Mouse (Mus musculus) liver, embryonic 11.5 days (tissue): ENCODE results near the gene Dhx37. TPM values are rescaled to one million over a fixed set of nuclear protein-coding genes. Genes with fewer than 3 reads are reported as not detected.

Source experiments
- ATAC-seq: fragments of 200-750 bp; cut with Nextera tagmentation; replicated peaks from 2 replicates; pipeline ENCODE4 v1.8.0; 2017; ENCODE audit warnings: moderate number of reproducible peaks, mild to moderate bottlenecking, moderate TSS enrichment, moderate library complexity; ENCODE audit not compliant: low FRiP score
- DNase-seq: peaks from one replicate; pipeline ENCODE4 v3.0.0-alpha.2; 2017; ENCODE audit warnings: low spot score
- H3K27ac ChIP-seq: fragments of 300-500 bp; sonication (generic); 2 replicates; pipeline ENCODE4 v1.5.1; 2014; ENCODE audit warnings: mild to moderate bottlenecking, low read depth, low read length, control low read depth
- H3K27me3 ChIP-seq: fragments of 300-500 bp; sonication (generic); replicated peaks from 2 replicates; pipeline ENCODE4 v1.6.1; 2014; ENCODE audit warnings: low read length, mixed read lengths; ENCODE audit not compliant: control insufficient read depth, insufficient read depth
- H3K36me3 ChIP-seq: fragments of 300-500 bp; sonication (generic); 2 replicates; pipeline ENCODE4 v1.6.1; 2014; ENCODE audit warnings: mild to moderate bottlenecking, low read length, moderate library complexity, mixed read lengths; ENCODE audit not compliant: control insufficient read depth, insufficient read depth
- H3K4me1 ChIP-seq: fragments of 300-500 bp; sonication (generic); replicated peaks from 2 replicates; pipeline ENCODE4 v1.6.1; 2014; ENCODE audit warnings: low read length, mixed read lengths; ENCODE audit not compliant: control insufficient read depth, insufficient read depth
- H3K4me2 ChIP-seq: fragments of 300-500 bp; sonication (generic); 2 replicates; pipeline ENCODE4 v1.6.1; 2014; ENCODE audit warnings: mild to moderate bottlenecking, control low read depth, moderate library complexity
- H3K4me3 ChIP-seq: fragments of 300-500 bp; sonication (generic); 2 replicates; pipeline ENCODE4 v1.5.1; 2014; ENCODE audit warnings: low read depth, low read length, control low read depth
- H3K9ac ChIP-seq: fragments of 300-500 bp; sonication (generic); 2 replicates; pipeline ENCODE4 v1.6.1; 2014; ENCODE audit warnings: low read depth, low read length, control low read depth
- H3K9me3 ChIP-seq: fragments of 300-500 bp; sonication (generic); 2 replicates; pipeline ENCODE4 v1.6.1; 2016; ENCODE audit warnings: low read length, inconsistent platforms, mixed read lengths; ENCODE audit not compliant: control insufficient read depth
- WGBS: fragments of 180-500 bp; shearing (Covaris S2); extraction: QIAGEN DNeasy Blood & Tissue Kit; methylation state at CpG from one replicate; pipeline ENCODE4 v1.1.7; 2014; 5-methylcytosine and 5-hydroxymethylcytosine counted together
- polyA plus RNA-seq: library from polyadenylated mRNA; unstranded; fragments of >200 nt; fragmentation: Nextera tagmentation; extraction: Ambion mirVana; gene quantifications from 2 replicates; pipeline ENCODE4 v1.2.1, GENCODE M21; 2014

The Dhx37 gene
- 18.5 and 19.4 TPM in 2 replicates for polyA plus RNA-seq

DNA sequence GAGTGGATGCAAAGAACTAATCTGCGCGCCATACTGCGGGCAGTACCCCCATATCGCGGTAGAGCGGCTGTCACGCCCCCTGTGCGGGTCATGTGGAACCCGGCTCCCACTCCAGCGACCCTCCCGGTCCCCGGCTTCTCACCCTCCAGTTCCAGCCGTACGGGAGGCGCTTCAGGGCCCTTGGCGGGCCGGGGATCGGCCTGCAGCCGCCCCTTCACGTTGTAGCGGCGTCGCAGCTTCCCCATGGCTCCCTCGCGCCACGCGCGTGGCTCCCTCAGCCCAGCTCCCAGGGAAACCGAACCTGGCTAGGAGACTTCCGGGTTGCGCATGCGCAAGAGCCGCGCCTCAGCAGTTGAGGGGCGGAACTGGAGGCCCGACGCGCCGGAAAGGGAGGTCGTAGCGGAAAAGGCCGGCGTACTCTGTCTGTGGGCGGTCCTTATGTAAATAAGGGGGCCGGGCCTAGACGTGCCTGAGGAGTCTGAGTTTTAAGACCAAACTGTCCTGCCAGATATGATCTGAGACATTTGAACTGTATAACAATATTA, at the start of gene Dhx37:
Gene Dhx37, minus strand, starts transcription at position 329 of the 545 bp plus-strand sequence.
- H3K27ac ChIP-seq, result peak within 1 kb of the TSS; percentile 36; the same call in 1 of the 2 replicates
- WGBS, result under 1% methylated on average over 46 of the region's 46 CpGs
- no peaks in the 10 kb centered on the region for H3K9me3 ChIP-seq
- H3K9ac ChIP-seq, result peak within 1 kb of the TSS; percentile 83
- peaks cover 23% of the 10 kb centered on the region for H3K36me3 ChIP-seq
- peak; percentile 91 for DNase-seq
- ATAC-seq, result peak; percentile 98
- peaks cover 10% of the 10 kb centered on the region for H3K4me1 ChIP-seq
- peak within 1 kb of the TSS; percentile 74 for H3K4me2 ChIP-seq
- no peaks in the 10 kb centered on the region for H3K27me3 ChIP-seq
- peak within 1 kb of the TSS; percentile 76 for H3K4me3 ChIP-seq

- H3K9ac ChIP-seq, result no peak overlapping the region
- H3K27ac ChIP-seq, result no peak overlapping the region
- H3K27me3 ChIP-seq, result no peaks in the 10 kb centered on the region
- no peak for ATAC-seq
- no peaks in the 10 kb centered on the region for H3K9me3 ChIP-seq
- H3K4me1 ChIP-seq, result peaks cover 3% of the 10 kb centered on the region; the same call in 1 of the 2 replicates
- H3K4me2 ChIP-seq, result no peak overlapping the region
- peaks cover 7% of the 10 kb centered on the region; the same call in 1 of the 2 replicates for H3K36me3 ChIP-seq
- H3K4me3 ChIP-seq, result no peak overlapping the region
- DNase-seq, result no peak
- 82% methylated on average over 7 of the region's 7 CpGs for WGBS
Observed at GRCm38 (mm10) chr5:125482474-125482873, 48.6 kb upstream of the Dhx37 start.

DNA sequence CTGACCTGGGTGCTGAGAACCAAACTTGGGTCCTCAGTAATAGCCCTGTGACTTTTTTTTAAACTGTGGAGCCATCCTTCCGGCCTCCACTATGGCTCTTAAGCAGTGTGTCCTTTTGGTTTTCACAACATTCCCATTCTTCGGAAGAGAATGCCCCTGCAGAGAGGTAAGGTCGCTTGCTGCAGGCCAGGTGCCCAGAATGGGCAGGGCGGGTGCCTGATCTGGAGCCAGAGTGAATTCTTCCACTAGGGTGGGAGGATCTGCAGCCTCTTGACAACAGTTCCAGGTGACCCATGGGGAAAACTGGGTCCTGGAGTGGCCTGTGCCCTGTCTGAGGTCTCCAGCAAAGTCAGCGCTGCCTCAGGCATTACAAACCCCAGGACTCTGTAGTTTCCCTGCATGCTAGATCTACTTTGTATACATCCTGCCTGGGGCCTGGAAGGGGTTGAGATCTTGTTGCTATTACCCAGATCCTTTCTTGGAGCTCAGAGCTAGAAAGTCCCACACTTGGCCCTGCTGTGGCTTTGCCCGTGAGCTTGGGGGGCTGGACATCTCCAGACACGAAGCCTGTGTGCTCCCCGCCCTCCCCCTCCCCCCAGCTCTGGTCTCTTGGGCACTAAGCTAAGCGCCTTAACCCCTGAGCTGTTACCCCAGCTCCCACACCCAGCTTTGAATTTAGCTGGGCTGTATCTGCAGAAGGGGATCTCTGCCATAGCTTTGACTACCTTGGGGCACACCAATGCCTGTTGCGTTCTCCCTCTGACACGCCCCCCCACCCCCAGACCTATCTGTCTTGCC, 46.7 kb upstream of the Dhx37 start:
- Histone ChIP-seq H3K4me1 (peaks cover 18% of the 10 kb centered on the region), H3K4me3 (no peak overlapping the region), H3K9me3 (no peaks in the 10 kb centered on the region), H3K27ac (no peak overlapping the region), H3K4me2 (no peak overlapping the region), H3K27me3 (no peaks in the 10 kb centered on the region), H3K9ac (no peak overlapping the region), H3K36me3 (peaks cover 5% of the 10 kb centered on the region; the same call in 1 of the 2 replicates)
- 82% methylated on average over 11 of the region's 11 CpGs for WGBS
- DNase-seq (no peak), ATAC-seq (no peak)

DNA sequence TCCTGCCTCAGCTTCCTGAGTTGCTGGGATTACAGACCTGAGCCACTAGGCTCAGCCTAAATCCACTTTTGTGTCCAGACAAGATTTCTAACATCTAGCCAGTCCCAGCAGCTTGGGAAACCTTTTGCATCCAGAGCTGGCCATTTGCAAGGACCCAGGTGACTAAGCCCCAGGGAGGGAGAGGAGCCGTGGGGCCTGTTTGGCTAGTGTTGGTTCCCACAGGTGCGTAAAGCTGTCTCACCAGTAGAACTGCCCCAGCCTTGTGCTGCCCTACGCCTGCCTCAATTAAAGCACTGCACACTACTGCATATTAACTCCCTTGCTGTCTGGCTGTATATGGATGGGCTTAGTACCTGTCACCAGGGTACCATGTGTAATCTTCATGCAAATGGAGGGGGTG, 45.5 kb upstream of the Dhx37 start:
- H3K4me3 ChIP-seq, result no peak overlapping the region
- H3K4me2 ChIP-seq, result no peak overlapping the region
- no peak overlapping the region for H3K9ac ChIP-seq
- no peak overlapping the region for H3K27ac ChIP-seq
- H3K27me3 ChIP-seq, result no peaks in the 10 kb centered on the region
- no peaks in the 10 kb centered on the region; the same call in 1 of the 2 replicates for H3K36me3 ChIP-seq
- DNase-seq (no peak), ATAC-seq (no peak)
- H3K9me3 ChIP-seq, result no peaks in the 10 kb centered on the region
- peaks cover 18% of the 10 kb centered on the region for H3K4me1 ChIP-seq
- 91% methylated on average over 3 of the region's 3 CpGs for WGBS

DNA sequence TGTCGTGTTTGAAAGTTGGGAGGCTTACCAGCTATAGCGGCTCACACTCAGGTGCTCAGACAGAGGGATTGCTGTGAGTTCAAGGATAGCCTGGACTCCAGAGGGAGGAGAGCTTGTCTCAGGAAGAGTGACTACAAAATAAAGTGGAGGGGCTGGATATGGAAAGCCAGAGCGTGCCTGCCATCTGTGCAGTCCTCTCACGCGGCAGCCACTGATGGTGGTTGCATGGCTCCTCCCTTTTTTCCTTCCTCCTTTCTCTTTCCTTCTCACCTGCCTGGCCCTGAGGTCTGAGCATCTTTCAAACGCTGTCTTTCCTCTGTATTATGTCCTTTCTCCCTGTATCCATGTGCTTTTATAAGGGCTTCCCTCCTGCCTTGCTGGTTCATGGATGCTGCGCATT, 44.1 kb upstream of the Dhx37 start:
- ATAC-seq (no peak), DNase-seq (no peak)
- no peaks in the 10 kb centered on the region for H3K9me3 ChIP-seq
- H3K9ac ChIP-seq, result no peak overlapping the region
- no peaks in the 10 kb centered on the region; the same call in 1 of the 2 replicates for H3K36me3 ChIP-seq
- H3K4me2 ChIP-seq, result no peak overlapping the region
- H3K27me3 ChIP-seq, result no peaks in the 10 kb centered on the region
- H3K4me1 ChIP-seq, result peaks cover 18% of the 10 kb centered on the region
- H3K4me3 ChIP-seq, result no peak overlapping the region
- no peak overlapping the region for H3K27ac ChIP-seq
- WGBS, result 77% methylated on average over 7 of the region's 7 CpGs

- 0 out of 2 replicates have a peak overlapping the region, but pooled peaks have one; percentile 89 for H3K4me3 ChIP-seq
- 70% methylated on average over 7 of the region's 7 CpGs for WGBS
- H3K27ac ChIP-seq, result no peak overlapping the region
- H3K4me2 ChIP-seq, result peak overlapping the region; percentile 99
- peaks cover 18% of the 10 kb centered on the region for H3K4me1 ChIP-seq
- no peak for ATAC-seq
- no peaks in the 10 kb centered on the region for H3K9me3 ChIP-seq
- H3K27me3 ChIP-seq, result no peaks in the 10 kb centered on the region
- H3K9ac ChIP-seq, result no peak overlapping the region
- DNase-seq, result no peak
- H3K36me3 ChIP-seq, result no peaks in the 10 kb centered on the region
Observed at GRCm38 (mm10) chr5:125477533-125477932, 43.6 kb upstream of the Dhx37 start.

DNA sequence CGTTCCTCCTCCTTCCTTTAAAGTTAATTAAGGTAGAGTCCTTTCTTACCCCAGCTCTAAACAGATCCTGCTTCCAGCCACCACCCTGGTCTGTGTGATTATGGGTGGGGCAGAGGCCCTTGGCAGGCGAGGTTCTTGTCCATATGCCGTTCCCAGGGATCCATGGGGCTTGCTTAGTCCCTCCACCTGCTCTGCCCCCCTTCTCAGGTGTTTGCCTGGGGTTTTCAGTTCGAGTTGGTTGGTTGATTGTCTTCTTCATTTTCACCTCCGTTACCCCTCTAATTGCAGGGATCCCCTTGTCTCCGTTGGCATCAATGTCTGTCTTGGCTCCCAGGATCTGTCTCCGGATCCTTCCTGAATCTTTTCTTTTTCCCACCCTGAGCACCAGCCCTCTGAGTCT, 42.9 kb upstream of the Dhx37 start:
- Histone ChIP-seq H3K9ac (peak overlapping the region; percentile 78; the same call in 1 of the 2 replicates), H3K27me3 (no peaks in the 10 kb centered on the region), H3K4me2 (peak overlapping the region; percentile 99), H3K4me1 (peaks cover 18% of the 10 kb centered on the region), H3K4me3 (peak overlapping the region; percentile 89), H3K9me3 (no peaks in the 10 kb centered on the region), H3K27ac (no peak overlapping the region), H3K36me3 (no peaks in the 10 kb centered on the region)
- WGBS, result 71% methylated on average over 7 of the region's 7 CpGs
- DNase-seq (no peak), ATAC-seq (no peak)

DNA sequence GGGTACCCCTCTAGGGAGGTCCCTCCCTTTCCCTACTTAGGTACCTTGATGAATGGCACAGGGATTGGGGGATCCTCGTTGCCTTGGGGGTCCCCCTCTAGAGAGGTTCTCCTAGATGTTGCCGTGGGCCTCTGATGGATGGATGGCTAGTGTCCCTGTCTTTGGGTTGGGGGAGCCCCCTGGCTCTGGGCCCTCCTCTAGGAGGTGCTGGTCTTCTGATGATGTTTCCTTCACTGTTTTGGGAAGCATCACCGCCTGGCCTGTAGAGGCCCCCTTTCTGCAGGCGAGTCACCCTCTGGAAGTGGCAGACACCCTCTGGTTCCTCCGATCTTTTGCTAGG, 42.3 kb upstream of the Dhx37 start:
- DNase-seq (no peak), ATAC-seq (no peak; the same call in 1 of the 2 replicates)
- no peak overlapping the region; the same call in 1 of the 2 replicates for H3K27ac ChIP-seq
- peak overlapping the region; percentile 89 for H3K4me3 ChIP-seq
- WGBS, result 23% methylated on average over 5 of the region's 5 CpGs
- H3K9me3 ChIP-seq, result no peaks in the 10 kb centered on the region
- H3K9ac ChIP-seq, result peak overlapping the region; percentile 78
- peaks cover 18% of the 10 kb centered on the region for H3K4me1 ChIP-seq
- peak overlapping the region; percentile 99 for H3K4me2 ChIP-seq
- H3K36me3 ChIP-seq, result no peaks in the 10 kb centered on the region
- no peaks in the 10 kb centered on the region for H3K27me3 ChIP-seq
